Mouse (Mus musculus): Measurements from ENCODE around the gene Parn.
A peak's percentile ranks its signal among the peaks of the same experiment; 100 is the strongest.

GRCm38 (mm10) chr16:13612058-13612457, 55.9 kb downstream of the Parn start:
- TF ChIP-seq POLR2A (IDR thresholded peaks at IDR 0.05; ENCODE audit: borderline replicate concordance, extremely low read depth, low read depth, low read length) (no peak), CTCF (IDR thresholded peaks at IDR 0.05; ENCODE audit: insufficient read depth, low read length) (peak; percentile 23; the same call in 1 of the 2 replicates)
